Mouse (Mus musculus): ENCODE results near the gene Gnb1l. TPM values are rescaled to one million over a fixed set of nuclear protein-coding genes. Genes with fewer than 3 reads are reported as not detected.

Gene Gnb1l
- polyA plus RNA-seq, 1 experiment: 6.6 TPM

DNA sequence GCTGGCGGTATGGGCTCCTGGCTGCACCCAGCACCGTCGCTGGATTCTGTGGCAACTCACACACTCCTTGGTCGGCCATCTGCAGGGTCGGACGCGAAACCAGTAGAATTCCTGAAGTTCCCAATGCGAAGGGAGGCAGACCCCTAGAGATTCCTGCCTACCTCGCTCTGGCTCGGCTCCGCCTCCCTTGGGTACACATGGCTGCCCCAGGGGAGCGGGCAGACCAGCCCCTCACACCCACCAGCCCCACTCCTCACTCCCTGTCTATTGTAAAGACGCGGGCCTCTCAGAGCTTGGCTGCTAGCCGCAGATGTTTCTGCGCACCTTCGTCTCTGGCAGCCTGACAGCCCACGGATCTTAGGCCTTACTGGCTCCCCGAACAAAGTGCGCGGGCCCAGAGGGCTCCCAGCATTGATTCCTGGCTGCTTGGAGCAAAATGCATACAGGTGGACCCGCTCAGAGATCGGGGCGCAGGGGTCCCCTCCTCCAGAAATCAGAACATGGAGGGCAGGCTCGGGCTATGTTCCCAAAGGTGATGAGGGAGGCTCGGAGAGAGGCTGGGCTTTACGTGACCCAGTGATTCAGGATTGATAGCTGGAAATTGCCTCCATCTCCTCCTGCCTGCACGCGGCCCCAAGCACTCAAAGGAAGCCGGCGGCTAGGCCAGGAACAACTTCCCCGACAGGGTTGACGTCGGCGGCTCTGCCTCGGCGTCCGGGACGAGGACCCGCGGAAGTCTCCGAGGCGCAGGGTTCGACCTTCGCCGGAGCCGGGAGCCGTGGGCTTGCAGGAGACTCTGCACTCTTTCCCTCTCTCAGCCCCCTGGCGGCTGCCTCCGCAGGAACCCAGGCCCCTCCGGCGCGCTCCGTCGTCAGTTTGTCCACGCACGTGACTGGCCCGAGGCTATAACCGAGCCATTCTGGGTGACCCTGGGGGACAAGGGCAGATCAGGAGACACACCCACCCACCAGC lies 92.8 kb downstream of the Gnb1l start:
- no peaks in the 10 kb centered on the region for H3K36me3 ChIP-seq (ENCODE audit: control insufficient read depth, insufficient read depth)
- H3K4me3 ChIP-seq: no peak overlapping the region
- no peaks in the 10 kb centered on the region for H3K79me2 ChIP-seq (ENCODE audit: control insufficient read depth, insufficient read depth)
- no peaks in the 10 kb centered on the region for H3K27me3 ChIP-seq (ENCODE audit: control insufficient read depth, insufficient read depth, insufficient read length)
- TF ChIP-seq USF1 (IDR thresholded peaks at IDR 0.05; ENCODE audit: low read depth) (no peak), POLR2A (IDR thresholded peaks at IDR 0.05; ENCODE audit: insufficient read length, low read depth) (no peak), TCF3 (IDR thresholded peaks at IDR 0.05; ENCODE audit: insufficient read length, low read depth) (no peak), MYOG (IDR thresholded peaks at IDR 0.05; ENCODE audit: control insufficient read depth in 1 of 3, insufficient read depth in 1 of 3, insufficient read length in 2 of 3, low read depth in 2 of 3) (no peak), TCF12 (IDR thresholded peaks at IDR 0.05; ENCODE audit: insufficient read depth, poor library complexity, severe bottlenecking) (no peak), E2F4 (IDR thresholded peaks at IDR 0.05; ENCODE audit: insufficient read depth) (no peak), MAX (IDR thresholded peaks at IDR 0.05; ENCODE audit: low read depth) (no peak), MYOD1 (IDR thresholded peaks at IDR 0.05; ENCODE audit: control insufficient read depth in 1 of 3, insufficient read length in 2 of 3, low read depth in 2 of 3) (no peak), SRF (IDR thresholded peaks at IDR 0.05; ENCODE audit: control insufficient read depth, insufficient read length, low read depth) (no peak), POLR2AphosphoS2 (IDR thresholded peaks at IDR 0.05; ENCODE audit: insufficient read length, low read depth) (no peak), CEBPB (IDR thresholded peaks at IDR 0.05; ENCODE audit: insufficient read depth, poor library complexity, severe bottlenecking) (no peak)
- H3K4me2 ChIP-seq (ENCODE audit: low read depth): no peak overlapping the region
- H3ac ChIP-seq (ENCODE audit: control insufficient read depth, insufficient read length): no peak overlapping the region

DNA sequence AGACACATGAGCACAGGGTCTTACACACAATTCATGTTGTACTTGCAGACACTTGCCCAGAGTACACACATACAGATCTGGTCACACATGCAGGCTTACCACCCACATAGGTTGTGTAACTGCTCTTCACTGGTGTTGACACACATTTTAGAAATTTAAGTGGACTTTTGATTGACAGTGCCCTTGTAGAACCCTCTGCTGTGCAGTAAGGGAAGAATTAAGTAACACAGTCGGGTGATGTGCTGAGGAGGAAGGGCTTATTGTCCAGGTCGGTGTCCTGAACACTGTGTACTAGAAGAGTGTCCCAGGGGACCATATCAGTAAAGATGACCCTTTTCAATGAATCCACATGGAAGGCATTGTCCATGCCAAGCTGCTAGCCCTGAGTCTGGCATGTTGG lies 95.4 kb downstream of the Gnb1l start:
- Histone ChIP-seq H3K79me2 (ENCODE audit: control insufficient read depth, insufficient read depth) (no peaks in the 10 kb centered on the region), H3K4me2 (ENCODE audit: low read depth) (no peak overlapping the region), H3K36me3 (ENCODE audit: control insufficient read depth, insufficient read depth) (no peaks in the 10 kb centered on the region), H3K4me3 (no peak overlapping the region), H3ac (ENCODE audit: control insufficient read depth, insufficient read length) (no peak overlapping the region), H3K27me3 (ENCODE audit: control insufficient read depth, insufficient read depth, insufficient read length) (no peaks in the 10 kb centered on the region)
- TF ChIP-seq CEBPB (IDR thresholded peaks at IDR 0.05; ENCODE audit: insufficient read depth, poor library complexity, severe bottlenecking) (no peak), REST (IDR thresholded peaks at IDR 0.05; ENCODE audit: insufficient read depth, insufficient read length) (no peak), USF1 (IDR thresholded peaks at IDR 0.05; ENCODE audit: low read depth) (no peak), TCF3 (IDR thresholded peaks at IDR 0.05; ENCODE audit: insufficient read length, low read depth) (no peak), MYOG (IDR thresholded peaks at IDR 0.05; ENCODE audit: control insufficient read depth in 1 of 3, insufficient read depth in 1 of 3, insufficient read length in 2 of 3, low read depth in 2 of 3) (no peak), POLR2A (IDR thresholded peaks at IDR 0.05; ENCODE audit: insufficient read length, low read depth) (no peak), MYOD1 (IDR thresholded peaks at IDR 0.05; ENCODE audit: control insufficient read depth in 1 of 3, insufficient read length in 2 of 3, low read depth in 2 of 3) (no peak), TCF12 (IDR thresholded peaks at IDR 0.05; ENCODE audit: insufficient read depth, poor library complexity, severe bottlenecking) (no peak), MAX (IDR thresholded peaks at IDR 0.05; ENCODE audit: low read depth) (no peak), POLR2AphosphoS2 (IDR thresholded peaks at IDR 0.05; ENCODE audit: insufficient read length, low read depth) (no peak)

DNA sequence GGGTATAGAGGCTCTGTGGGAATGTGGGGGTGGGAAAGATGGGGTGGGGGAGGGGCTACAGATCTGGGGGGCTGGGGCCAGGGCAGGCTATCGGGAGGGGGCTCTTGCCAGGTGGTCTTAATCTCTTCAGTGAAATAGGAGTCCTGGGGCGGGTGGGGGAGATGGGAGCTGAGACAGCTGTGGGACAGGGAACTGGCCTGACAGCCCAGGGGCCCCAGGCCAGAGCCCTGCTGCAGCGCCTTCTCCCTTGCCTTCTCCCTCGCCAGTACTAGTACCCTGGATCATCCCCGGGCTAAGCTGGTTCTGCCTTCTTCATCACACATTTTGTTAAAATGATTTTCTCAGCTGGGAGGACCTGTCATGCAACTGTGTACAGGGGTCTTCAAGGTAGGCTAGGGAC lies 97.7 kb downstream of the Gnb1l start:
- Histone ChIP-seq H3ac (ENCODE audit: control insufficient read depth, insufficient read length) (no peak overlapping the region), H3K27me3 (ENCODE audit: control insufficient read depth, insufficient read depth, insufficient read length) (no peaks in the 10 kb centered on the region), H3K36me3 (ENCODE audit: control insufficient read depth, insufficient read depth) (no peaks in the 10 kb centered on the region), H3K79me2 (ENCODE audit: control insufficient read depth, insufficient read depth) (no peaks in the 10 kb centered on the region), H3K4me2 (ENCODE audit: low read depth) (no peak overlapping the region), H3K4me3 (no peak overlapping the region)
- TF ChIP-seq E2F4 (IDR thresholded peaks at IDR 0.05; ENCODE audit: insufficient read depth) (no peak), REST (IDR thresholded peaks at IDR 0.05; ENCODE audit: insufficient read depth, insufficient read length) (no peak), MYOG (IDR thresholded peaks at IDR 0.05; ENCODE audit: control insufficient read depth in 1 of 3, insufficient read depth in 1 of 3, insufficient read length in 2 of 3, low read depth in 2 of 3) (no peak), POLR2AphosphoS2 (IDR thresholded peaks at IDR 0.05; ENCODE audit: insufficient read length, low read depth) (no peak), USF1 (IDR thresholded peaks at IDR 0.05; ENCODE audit: low read depth) (no peak), MAX (IDR thresholded peaks at IDR 0.05; ENCODE audit: low read depth) (no peak), POLR2A (IDR thresholded peaks at IDR 0.05; ENCODE audit: insufficient read length, low read depth) (no peak), MYOD1 (IDR thresholded peaks at IDR 0.05; ENCODE audit: control insufficient read depth in 1 of 3, insufficient read length in 2 of 3, low read depth in 2 of 3) (no peak), TCF3 (IDR thresholded peaks at IDR 0.05; ENCODE audit: insufficient read length, low read depth) (no peak)

DNA sequence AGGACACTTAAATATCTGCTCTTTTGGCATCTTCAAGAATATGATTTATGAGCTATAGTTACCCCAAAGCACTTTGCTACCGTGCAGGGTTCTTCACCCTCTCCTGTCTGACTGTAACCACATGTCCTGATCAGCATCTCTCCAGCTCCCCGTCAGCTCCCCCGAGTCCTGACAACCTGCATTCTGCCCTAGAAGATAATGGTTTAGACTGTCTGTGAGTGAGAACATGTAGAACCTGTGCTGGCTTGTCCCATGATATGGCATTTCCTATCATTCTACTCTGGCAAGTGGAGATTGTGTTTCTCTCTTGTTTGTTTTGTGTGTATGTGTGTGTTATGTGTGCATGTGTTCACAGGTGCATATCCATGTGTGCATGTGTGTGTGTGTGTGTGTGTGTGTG lies 99.5 kb downstream of the Gnb1l start:
- Histone ChIP-seq H3K4me3 (no peak overlapping the region), H3K36me3 (ENCODE audit: control insufficient read depth, insufficient read depth) (no peaks in the 10 kb centered on the region), H3ac (ENCODE audit: control insufficient read depth, insufficient read length) (no peak overlapping the region), H3K4me2 (ENCODE audit: low read depth) (no peak overlapping the region), H3K27me3 (ENCODE audit: control insufficient read depth, insufficient read depth, insufficient read length) (no peaks in the 10 kb centered on the region), H3K79me2 (ENCODE audit: control insufficient read depth, insufficient read depth) (no peaks in the 10 kb centered on the region)
- TF ChIP-seq TCF3 (IDR thresholded peaks at IDR 0.05; ENCODE audit: insufficient read length, low read depth): no peak
- no peak for TF ChIP-seq CEBPB (IDR thresholded peaks at IDR 0.05; ENCODE audit: insufficient read depth, poor library complexity, severe bottlenecking)
- no peak for TF ChIP-seq USF1 (IDR thresholded peaks at IDR 0.05; ENCODE audit: low read depth)
- no peak for TF ChIP-seq SRF (IDR thresholded peaks at IDR 0.05; ENCODE audit: control insufficient read depth, insufficient read length, low read depth)
- TF ChIP-seq MYOD1 (IDR thresholded peaks at IDR 0.05; ENCODE audit: control insufficient read depth in 1 of 3, insufficient read length in 2 of 3, low read depth in 2 of 3): no peak
- no peak for TF ChIP-seq REST (IDR thresholded peaks at IDR 0.05; ENCODE audit: insufficient read depth, insufficient read length)
- TF ChIP-seq E2F4 (IDR thresholded peaks at IDR 0.05; ENCODE audit: insufficient read depth): no peak
- TF ChIP-seq POLR2A (IDR thresholded peaks at IDR 0.05; ENCODE audit: insufficient read length, low read depth): no peak
- TF ChIP-seq MAX (IDR thresholded peaks at IDR 0.05; ENCODE audit: low read depth): no peak
- no peak for TF ChIP-seq TCF12 (IDR thresholded peaks at IDR 0.05; ENCODE audit: insufficient read depth, poor library complexity, severe bottlenecking)
- no peak for TF ChIP-seq MYOG (IDR thresholded peaks at IDR 0.05; ENCODE audit: control insufficient read depth in 1 of 3, insufficient read depth in 1 of 3, insufficient read length in 2 of 3, low read depth in 2 of 3)
- TF ChIP-seq POLR2AphosphoS2 (IDR thresholded peaks at IDR 0.05; ENCODE audit: insufficient read length, low read depth): no peak
